Mouse (Mus musculus): ENCODE results near the gene Vmn2r18. TPM values are rescaled to one million over a fixed set of nuclear protein-coding genes. Genes with fewer than 3 reads are reported as not detected.

The Vmn2r18 gene
- not detected for total RNA-seq (2021)

DNA sequence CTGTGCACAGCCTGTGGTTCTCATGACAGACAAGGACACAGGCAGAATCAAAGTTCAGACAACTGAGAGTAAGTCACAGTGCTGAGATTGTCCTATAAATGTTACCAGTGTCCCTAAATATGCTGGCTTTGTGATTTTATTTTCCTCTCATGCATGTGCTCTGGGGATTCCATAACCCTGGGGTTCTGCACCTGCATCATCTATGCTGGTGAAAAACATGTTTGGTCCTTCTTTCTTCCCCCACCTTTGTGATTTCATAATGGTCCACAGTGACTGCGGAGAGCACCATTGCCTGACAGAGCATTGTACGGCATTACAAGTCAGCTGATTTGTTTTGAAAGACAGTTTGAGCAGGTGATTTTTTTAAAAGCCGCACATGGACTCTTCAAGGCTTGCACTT lies at the start of gene Vmn2r18:
Gene Vmn2r18 (minus strand): TSS at position 101 of the 400 bp plus-strand sequence.
- no peak for DNase-seq (ENCODE audit: low spot score)
- intact Hi-C loops (cut with DNase I), result no loop called here

- no peak for DNase-seq (ENCODE audit: low spot score)
- intact Hi-C loops (cut with DNase I), result no loop called here
Measured at GRCm38 (mm10) chr5:151651411-151651784, 45.6 kb upstream of the Vmn2r18 start.

DNA sequence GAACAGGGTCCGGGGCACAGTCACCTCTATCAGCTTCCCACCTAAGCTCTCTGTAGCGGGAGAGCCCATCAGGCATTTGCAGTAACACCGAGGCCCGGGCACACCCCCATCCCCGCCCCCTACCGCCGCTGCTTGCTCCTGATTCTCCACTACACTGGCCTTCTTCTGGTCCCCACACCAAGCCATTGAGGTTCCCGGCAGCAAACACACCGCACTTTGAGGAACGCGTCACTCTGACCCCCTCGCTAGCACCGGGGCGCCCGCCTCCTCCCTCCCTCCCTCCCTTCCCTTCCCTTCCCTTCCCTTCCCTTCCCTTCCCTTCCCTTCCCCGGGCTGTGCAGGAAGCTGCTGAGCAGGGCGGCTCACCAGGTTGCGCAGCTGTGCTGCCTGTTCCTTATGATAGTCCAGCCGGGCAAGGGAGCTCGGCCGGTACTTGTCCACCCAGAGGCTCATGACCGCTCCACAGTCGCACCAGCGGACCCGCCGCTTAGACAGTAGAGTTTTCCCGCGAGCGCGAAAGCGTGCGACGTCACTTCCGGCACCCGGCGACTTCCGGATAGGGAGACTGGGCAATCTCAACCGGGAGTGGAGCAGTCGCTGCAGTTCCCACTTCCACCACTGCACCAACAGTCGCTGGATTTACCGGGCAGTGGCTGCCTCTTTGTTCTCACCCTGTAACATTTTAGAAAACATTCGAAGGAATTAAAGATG lies 45.0 kb upstream of the Vmn2r18 start, which contains the start of gene Rfc3:
Gene Rfc3 (minus strand): TSS at position 543 of the 711 bp plus-strand sequence.
- intact Hi-C loops (cut with DNase I), result no loop called here

DNA sequence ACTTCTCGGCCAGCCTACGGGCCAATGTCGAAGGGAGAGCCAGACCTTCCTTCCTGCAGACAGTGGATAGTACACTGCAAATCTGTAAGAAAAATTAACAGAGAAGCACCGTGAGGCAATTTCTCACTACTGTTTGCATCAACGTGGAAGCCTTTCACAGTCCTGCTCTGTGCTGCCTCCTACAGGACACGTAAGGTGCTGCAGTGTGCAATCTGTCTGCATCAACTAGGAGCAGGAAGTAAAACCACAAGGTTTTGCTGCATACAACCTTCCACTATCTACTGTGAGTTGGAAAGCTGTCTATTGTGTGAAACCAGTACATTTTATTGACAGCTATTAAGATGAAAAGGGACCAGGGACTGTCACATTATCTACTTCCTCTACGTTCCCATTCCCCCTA lies 39.0 kb upstream of the Vmn2r18 start:
- DNase-seq (ENCODE audit: low spot score), result no peak
- intact Hi-C loops (cut with DNase I), result no loop called here

More for the DNA sequence above, 45.0 kb upstream of the Vmn2r18 start, which contains the start of gene Rfc3:
- DNase-seq (ENCODE audit: low spot score), result peak; percentile 87

DNA sequence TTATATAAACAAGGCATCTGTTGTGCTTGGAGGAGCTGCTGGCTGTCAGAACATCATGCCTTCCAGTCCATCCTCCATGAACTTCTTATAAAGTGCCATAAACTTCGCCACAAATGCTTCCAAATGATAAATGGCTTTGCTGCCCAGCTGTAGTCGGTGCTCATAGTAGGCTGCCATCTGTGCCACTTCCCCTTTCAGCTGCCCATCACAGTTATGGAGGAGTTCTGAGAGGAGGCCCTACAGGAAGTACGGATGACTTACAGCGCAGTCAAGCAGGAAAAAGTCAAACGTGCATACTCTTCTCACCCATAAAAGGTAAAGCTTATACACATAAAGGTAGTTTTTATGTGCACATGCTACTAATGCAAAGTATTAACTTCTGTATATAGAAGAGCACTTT lies 37.0 kb upstream of the Vmn2r18 start:
- intact Hi-C loops (cut with DNase I), result no loop called here
- DNase-seq (ENCODE audit: low spot score), result no peak

DNA sequence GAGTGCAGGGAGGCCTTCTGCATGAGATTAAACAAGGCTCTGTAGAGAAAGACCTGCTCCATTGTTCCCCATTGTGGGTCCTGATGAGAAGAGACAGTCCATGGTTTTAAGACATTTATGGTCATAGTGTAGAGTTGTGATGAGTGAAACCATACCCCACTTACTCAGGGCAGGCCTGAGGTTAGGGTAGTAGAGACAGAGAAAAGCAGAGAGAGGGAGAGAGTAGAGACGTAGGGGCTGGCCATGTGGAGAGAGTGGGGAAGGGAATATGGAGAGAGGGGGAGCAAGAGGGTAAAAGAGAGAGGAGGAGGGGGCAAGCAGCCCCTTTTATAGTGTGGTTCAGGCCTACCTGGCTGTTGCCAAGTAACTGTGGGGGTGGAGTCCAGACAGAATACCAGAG lies 36.3 kb upstream of the Vmn2r18 start:
- intact Hi-C loops (cut with DNase I), result no loop called here
- no peak for DNase-seq (ENCODE audit: low spot score)

DNA sequence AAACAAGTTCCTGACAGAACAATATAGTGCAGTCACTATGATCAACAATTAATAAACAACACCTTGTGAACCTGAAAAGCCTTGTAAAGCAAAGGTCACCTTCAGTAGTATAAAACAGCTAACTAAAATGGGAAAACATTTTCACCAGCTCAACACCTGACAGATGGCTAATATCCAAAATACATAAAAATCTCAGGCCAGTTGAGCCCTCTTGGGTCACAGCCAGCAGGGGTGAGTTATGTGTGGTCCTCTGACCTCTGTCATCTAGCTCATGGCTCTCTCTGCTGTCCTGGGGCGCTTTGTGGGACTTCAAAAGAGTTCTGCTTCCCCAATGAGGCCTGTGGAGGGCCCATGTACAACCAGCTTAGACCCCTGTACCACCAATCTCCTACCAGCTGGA lies 4.1 kb downstream of the Vmn2r18 start:
- intact Hi-C loops (cut with DNase I), result no loop called here
- DNase-seq (ENCODE audit: low spot score), result no peak

Other genes with a start within 250 kb of the Vmn2r18 start
- 1 to 10 TPM; 4.9 to 6.9 TPM for gene Gm42906, start 177.9 kb downstream of the Vmn2r18 start, total RNA-seq (2021)
- gene Rfc3, start 45.2 kb upstream of the Vmn2r18 start, total RNA-seq (2021), result 1 to 10 TPM; 3.6 to 4.4 TPM